Mouse (Mus musculus) cerebral cortex, adult 2 months (tissue): ENCODE measurements around the gene Txnl4b.

ENCODE experiments used
- WGBS: fragments of 180-500 bp; shearing (Covaris S2); methylation state at CpG from one replicate; pipeline ENCODE4 v1.1.7; 2018; 5-methylcytosine and 5-hydroxymethylcytosine counted together

Gene Txnl4b

DNA sequence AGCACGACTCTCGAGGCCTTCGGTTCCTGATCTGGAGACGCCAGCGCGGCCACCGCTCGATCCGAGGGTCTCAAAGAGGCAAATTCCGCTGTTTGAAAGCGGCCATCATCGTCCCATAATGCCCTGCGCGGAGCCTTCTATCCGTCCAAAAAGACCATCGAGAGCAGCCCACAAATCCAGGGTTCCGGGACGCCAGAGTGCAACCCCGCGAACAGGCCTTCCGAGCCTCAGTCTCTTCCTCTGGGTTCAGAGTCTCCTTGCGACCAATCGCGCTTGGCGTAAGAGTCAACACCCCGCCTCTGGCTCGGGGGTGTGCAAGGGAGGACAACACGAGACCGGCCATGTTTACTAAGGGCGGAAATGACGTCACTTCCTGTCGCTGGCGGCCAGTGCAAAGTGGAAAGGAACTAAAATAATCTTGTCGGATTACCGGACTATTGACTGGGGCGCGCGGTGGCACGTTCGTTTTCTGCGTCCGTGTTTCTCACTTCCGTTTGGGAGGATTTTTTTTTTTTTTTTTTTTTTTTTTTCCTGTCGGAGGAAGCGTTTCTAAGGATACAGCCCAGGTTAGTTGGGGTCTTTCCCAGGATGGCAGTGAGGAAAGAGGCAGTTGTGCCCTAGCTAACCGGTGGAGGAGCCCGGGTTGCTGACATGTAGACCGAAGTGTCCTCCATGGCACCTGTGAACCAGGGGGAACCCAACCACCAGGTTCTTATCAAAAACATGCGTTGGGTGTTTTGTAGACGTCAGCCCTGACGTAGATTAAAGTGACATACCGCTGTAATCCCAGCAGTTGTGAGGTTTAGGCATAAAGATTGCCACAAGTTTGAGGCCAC, at the start of gene Txnl4b, which contains the start of gene Dhx38:
Txnl4b (plus strand) TSS at position 395 of the 836 bp plus-strand sequence.
Dhx38 (minus strand) TSS at position 364 of the 836 bp plus-strand sequence.
- under 1% methylated on average over 52 of the region's 52 CpGs for WGBS

DNA sequence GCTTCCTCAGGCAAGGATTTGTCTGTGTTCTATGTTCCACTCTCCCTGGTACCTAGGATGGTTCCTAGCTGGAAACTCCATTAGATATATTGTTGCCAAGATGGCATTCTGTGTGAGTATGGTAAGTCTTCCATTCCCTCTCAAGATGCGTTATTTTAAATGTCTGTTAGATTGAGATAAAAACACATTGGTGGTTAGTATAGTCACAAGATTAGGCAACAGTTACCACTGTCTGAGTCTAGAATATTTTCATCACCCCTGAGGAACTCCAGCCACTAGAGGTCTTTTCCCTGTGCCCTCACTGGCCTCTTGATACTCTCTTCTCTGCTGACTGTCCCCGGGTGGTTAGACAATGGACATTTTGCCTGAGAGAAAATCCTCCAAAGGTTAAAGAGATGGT, 41.7 kb upstream of the Txnl4b start:
- WGBS: 82% methylated on average over 2 of the region's 2 CpGs

DNA sequence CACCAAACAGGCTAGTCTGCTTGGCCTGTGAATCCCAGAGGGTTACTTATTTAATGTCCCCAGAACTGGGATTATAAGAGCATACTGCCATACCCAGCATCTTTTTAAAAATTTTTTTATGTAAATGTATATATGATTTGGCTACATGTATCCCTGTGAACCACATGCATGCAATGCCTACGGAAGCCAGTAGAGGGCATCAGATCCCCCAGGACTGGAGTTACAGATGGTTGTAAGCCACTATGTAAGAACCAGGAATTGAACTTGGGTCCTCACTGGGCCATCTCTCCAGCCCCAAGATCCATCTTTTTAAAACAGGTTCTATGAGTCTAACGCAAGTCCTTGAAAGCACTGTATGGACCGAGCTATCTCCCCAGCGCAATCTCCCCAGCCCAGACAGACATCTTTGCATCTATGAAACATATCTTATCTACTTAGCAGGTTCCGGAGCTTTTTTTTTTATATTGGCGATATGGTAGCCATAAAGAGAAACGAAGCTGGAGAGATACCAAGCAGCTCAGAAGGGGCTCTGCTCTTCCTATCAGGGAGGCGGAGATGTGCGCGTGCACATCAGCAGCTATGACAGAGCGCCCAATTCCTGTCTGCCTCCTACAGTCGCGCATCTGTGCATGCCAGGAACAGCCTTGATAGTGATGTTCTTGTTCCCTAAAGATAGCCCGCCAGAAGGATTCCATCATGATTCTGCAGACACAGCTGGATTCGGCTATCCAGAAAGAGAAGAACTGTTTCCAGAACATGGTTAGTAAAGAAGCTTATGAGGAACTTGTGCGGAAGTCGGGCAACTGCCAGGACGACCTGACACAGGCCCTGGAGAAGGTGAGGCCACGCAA, 30.3 kb upstream of the Txnl4b start:
- 78% methylated on average over 19 of the region's 19 CpGs for WGBS

DNA sequence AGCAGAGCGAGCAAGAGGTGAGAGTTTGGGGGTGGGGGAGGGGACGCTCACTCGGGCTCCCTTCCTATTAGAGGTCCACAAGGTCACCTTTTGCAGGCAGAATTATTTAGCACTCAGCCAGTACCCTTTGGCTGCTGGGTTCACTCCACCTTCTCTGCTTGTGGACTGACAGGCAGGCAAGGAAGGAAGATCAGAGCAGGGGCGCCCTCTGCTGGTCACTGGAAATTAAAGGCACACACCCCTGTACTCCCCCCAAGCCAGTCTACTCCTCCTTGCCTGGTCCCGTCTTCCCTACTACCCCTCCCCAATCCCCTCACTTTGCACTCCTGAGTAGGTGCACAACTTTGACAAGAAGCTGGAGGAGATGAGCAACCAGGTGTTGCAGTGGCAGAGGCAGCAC, 29.0 kb upstream of the Txnl4b start:
- WGBS: 5% methylated on average over 5 of the region's 5 CpGs

DNA sequence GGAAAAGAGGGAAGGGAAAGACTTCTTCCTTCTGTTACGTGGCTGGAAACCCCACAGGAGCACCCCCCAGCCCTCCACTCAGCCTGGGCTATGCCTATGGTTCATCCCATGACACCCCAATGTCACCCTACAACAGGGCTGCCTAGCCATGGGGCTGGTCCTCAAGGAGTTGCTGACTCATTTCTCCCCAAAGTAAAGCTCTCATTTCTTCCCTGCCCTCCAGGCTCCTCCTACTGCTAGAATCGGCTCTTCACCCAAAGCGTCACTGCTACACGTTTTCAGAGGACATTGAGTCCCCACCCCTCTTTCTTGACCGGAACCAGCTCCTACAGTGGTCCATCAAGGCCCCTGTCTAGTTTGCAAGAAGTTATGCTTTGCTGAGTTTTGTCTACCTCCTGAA, 23.5 kb upstream of the Txnl4b start:
- 61% methylated on average over 5 of the region's 5 CpGs for WGBS

DNA sequence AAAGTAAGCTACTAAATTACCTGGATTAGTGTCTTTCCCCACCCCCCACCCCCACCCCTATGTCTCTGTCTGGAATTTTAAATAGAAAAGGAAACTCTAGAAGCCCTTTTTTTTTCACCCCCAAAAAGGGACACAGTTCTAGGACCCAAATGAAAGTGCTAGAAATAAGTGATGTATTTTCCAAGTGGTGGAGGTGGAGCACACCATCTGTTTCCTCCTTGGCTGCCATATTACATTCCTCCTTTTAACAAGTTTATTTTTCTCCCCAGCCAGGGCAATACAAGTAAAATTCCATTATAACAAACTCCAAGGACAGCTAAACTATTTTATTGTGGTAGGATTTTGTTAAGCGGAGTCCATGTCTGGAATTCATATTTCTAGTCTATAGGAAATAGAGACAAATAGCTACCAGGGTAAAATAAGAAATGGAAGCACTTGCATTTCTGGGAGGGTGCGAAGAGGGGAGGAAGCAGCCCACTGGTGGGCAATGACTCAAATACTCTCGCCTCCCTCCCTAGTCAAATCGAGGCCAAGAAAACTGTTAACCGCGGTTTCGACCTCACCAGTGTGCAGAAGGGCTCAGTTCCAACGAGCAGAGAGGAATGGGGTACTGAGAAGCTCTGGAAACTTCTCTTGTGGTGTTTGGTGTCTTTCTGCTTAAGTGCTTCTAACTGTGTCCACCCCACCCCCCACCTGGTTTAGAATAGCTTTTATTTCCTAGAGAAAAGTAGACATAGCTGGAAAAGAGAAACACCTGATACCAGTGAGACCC, 22.8 kb upstream of the Txnl4b start:
- 46% methylated on average over 8 of the region's 8 CpGs for WGBS

DNA sequence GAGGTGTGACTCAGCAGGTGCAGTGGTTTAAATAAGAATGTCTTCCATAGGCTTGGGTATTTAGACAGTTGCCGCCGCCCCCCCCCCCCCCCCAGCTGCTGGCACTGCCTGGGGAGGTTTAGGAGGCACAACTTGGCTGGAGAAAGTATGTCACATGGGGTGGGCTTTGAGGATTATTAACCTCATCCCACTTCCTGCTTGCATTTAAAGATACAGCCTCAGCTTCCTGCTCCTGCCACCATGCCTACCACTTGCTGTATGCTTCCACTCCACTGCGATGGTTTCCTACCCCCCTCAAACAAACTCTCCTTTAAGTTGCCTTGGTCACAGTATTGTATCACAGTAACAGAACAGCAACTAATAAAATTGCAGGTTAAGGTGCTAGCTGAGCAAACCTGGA, 21.6 kb upstream of the Txnl4b start:
- WGBS: 52% methylated on average over 3 of the region's 3 CpGs

DNA sequence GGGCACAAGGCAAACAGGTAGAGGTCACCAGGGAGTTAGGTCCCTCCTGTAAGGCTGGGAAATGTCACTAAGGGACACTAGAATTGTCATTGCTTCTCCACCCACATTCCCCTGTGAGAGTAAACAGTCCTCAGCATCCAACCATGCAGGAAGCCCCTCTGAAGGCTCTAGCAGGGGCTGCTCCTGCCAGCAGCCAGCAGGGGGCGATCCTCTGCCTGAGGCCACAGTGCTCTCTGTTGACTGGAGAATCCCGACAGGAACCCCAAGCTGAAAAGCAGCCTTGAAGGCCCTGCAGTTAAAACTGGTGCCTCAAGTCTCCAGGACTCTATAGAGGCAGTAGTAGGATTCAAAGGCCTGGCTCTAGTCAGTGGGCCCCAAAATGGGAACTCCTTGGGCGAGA, 14.0 kb upstream of the Txnl4b start:
- WGBS: 41% methylated on average over 3 of the region's 3 CpGs

DNA sequence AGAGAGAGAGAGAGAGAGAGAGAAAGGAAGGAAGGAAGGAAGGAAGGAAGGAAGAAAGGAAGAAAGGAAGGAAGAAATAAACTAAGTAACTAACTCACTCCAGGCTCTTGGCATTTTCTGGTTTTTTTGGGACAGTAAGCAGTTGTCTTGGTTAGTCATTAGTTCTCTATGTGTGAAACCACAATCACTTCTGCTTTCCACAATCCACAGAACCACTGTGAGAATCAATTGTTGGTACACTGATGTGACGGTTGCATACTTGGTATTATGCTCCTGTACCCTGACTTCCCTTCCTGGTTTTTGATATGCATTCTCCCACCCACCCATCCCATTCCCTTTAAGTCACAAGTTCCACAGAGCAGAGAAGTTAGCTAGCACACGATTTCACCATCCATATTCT, 1.8 kb upstream of the Txnl4b start:
- WGBS: 66% methylated on average over 2 of the region's 2 CpGs

DNA sequence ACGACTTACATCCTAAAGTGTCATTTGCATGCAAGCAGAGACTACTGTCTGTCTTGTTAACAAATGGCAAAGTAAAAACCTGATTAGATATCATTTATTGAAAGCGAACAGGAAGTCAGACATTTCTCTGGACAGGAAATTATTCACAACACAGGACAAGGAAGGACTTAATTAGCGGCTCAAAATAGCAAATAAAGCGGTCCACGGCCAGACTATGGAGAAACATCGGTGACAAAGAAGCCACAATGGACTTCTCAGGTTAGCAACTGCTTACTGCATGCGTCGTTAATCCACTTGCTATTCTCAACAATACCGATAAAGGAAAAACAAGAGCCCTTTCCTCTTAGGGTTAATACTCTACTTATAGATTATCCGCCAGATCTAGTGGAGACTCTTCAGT, 926 bp upstream of the Txnl4b start:
- 3% methylated on average over 10 of the region's 10 CpGs for WGBS

DNA sequence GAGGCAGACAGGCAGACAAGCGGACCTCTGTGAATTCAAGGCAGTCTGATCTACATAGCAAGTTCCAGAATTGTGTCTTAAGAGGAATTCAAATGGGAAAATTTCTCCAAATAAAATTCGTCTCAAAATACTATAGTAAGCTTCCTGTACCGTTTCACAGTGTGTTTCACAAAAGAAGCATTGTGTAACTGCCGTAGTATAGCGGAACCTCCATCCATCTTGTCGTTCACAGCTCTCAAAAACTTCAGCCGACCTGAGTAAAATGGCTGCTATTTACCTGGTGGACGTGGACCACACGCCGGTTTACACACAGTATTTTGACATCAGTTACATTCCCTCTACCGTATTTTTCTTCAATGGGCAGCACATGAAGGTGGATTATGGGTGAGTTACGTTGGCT, 5.4 kb downstream of the Txnl4b start:
- 91% methylated on average over 12 of the region's 12 CpGs for WGBS

DNA sequence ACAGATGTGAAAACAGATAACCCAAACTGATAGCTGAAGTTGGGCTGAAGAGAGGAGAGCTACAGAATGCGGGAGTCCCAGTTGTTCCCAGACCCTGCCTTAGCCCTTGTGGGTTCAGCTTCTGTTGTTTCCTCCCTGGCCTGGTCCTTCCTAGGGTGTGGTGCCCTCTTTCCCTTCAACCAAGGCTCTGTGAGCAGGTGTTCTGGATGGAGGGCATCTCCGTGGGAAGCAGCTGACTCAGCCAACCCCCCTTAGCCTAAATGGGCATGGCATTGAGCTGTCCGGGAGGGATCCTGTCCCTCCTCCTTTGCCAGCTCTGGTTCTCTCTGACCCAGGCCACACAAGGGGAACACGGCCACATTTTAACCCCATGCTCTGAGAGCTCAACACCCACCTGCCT, 10.6 kb downstream of the Txnl4b start:
- WGBS: 81% methylated on average over 4 of the region's 4 CpGs

DNA sequence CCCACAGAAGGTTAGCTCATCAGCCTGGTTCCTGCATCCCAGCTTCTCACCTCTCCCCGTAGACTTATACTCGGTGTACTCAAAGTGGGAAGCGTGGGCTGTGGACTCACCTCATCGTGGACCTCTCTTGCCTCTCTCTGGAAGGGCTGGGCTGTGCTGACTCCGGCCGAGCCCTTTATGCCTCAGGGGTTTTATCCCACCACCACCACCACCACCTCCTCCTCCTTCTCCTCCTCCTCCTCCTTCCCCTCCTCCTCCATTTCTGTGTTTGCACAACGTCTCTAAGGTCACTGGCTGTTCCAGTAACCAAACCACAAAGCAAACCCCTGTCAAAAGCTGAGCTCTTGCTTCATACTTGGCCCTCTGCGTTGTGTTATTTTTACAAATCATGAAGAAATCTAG, 13.2 kb downstream of the Txnl4b start, which contains the start of gene Hp:
Hp (minus strand) TSS at position 273 of the 402 bp plus-strand sequence.
- WGBS: 66% methylated on average over 8 of the region's 8 CpGs

DNA sequence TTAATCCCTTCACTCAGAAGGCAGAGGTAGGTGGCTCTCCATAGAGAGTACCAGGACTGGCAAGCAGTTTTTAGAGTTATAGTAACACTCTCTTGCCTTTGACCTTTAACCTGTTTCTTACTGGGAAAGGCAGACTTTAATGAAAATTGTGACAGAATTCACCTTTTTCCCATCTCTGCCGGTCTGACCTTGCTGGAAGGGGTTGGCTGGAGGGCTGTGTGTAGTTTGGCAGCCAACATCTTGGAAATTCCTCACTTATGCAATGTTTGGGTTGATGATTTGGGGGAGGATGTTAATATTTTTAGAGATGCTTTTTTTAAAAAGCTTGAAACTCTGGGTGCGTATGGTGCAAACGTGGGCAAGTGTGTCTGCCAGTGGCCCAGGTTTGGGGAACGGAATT, 18.6 kb downstream of the Txnl4b start:
- 66% methylated on average over 4 of the region's 4 CpGs for WGBS

DNA sequence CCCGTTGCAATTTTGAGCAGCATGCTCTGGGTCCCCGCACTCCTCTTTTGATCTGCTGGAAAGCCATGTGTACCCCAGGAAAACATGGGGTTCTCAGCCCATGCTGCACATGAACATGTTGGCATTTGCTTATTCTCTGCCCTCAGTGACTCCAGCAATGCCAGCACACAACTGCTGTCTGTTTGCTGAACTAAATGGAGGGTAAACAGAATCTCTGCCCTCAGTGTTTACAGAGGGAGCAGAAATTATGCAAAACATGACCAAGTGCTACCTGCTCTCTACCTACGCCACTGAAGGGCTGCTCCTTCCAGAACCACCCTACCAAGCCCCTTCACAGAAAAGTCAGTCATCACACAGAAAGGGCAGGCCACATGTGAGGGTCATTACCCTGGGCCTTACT, 19.1 kb downstream of the Txnl4b start:
- 88% methylated on average over 3 of the region's 3 CpGs for WGBS

DNA sequence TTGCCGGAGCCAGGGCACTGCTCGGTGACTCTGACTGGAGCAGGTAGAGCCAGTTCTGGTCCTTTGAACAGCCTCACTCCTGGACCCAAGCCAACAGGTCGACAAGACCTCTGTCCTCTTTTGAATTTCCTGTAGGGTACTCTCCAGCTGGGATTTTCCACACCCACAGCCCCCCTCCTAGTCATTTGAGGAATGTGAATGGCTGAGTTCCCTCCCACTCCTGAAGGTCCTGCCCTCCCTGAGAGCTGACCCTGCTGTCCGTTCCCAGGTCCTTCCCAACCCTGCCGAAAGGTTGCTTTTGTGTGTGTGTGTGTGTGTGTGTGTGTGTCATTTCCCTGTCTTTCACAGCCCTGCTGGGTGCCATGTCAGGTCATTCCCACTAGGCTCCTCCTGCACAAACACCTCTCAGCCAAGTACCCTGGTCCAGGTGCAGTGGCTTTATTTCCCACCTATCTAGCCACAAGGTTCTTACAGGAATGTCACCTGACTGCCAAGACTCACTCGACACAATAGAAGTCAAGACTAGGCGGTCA, 21.3 kb downstream of the Txnl4b start:
- WGBS: 68% methylated on average over 7 of the region's 7 CpGs

DNA sequence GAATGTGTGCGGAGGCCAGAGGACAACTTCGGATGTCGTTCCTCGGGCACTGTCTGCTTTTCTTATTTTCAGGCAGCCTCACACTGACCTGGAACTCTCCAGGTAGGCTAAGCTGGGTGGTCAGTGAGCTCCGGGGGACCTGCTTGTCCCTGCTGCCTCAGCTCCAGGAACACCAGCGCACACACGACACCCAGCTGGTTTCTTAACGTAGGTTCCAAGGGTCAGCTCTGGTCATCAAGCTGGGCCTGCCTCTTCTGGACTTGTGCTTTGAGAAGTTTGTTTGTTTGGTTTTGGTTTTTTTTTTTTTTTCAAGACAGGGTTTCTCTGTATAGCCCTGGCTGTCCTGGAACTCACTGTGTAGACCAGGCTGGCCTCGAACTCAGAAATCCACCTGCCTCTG, 25.2 kb downstream of the Txnl4b start:
- 90% methylated on average over 9 of the region's 9 CpGs for WGBS

DNA sequence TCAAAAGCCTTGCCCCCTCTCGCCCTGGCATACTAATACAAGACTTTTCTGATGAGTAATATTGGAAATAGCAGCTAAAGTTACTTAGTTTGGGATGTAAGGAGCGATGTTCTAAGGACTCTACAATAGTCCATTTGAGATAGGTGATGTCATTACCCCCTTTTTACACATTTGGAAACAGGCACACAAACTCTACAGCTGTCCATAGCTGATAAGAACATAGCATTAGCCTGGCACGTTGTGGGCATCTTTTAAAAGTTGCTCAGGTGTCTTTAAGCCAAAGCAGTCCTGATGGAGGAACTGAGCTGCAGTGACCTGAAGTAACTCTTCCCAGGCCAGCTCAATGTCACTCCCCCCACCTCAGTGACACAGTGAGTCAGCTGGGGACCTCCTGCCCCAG, 25.7 kb downstream of the Txnl4b start:
- 90% methylated on average over 3 of the region's 3 CpGs for WGBS

DNA sequence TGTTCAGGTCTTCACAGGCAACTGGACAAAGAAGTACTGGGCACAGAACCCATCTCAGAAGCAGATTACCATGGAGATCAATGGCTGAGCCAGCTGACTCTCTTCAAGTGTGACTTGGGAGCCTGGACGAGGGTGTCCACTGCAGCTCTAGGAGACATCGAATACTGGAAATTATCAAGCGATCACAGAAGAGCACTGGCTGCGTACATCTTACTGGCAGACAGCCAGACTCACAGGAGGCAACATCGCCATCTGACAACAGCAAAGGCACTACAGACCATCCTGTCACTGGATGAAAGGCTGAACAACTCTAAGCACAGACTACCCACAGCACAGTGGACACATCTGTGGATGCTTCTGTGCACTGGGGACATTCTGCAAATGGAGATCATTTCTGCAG, 26.5 kb downstream of the Txnl4b start:
- WGBS: 81% methylated on average over 5 of the region's 5 CpGs

DNA sequence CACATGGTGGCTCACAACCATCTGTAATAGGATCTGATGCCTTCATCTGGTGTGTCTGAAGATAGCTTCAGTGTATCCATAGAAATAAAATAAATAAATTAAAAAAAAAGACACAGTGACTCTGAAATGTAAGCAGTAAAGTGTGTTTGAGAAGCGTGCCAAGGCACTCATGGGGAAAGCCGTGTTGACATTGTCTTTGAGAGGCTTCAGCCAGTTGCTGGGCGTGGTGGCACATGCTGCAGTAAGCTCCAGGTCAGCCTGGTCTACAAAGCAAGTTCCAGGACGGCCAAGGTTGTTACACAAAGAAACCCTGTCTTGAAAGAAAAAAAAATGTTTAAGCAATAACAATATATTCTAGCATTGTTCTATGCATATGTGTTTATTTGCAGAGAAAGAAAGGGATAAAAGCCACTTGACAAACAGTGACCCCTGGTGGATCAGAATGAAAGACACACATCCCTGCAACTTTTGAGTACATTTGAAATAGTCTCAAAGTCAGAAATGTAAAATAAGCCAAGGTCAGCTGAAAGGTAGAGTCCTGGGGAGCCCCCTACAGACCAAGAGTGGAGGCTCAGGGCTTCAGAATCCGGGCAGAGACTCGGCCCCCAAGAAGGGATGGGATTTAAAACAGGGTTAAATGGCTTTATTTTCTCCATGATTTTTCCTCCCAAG, 27.6 kb downstream of the Txnl4b start:
- 70% methylated on average over 6 of the region's 6 CpGs for WGBS

DNA sequence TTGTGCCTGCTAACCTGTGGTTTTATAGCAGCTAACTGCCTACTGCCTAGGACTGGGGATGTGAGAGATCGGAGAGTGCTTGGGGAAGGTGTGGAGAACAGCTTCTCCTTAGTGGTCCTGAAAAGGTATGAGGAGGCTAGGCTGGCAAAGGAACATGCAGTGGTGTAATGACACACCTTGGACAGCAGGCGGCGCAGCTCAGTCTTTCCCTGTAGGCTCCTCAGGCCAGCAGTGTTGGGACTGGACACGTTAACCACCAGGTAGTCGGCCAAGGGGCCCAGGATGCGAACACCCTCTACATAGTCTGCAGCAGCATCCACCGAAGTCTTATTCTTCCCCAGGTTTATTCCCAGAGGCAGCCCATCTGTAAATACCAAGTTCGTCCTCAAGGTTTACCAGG, 30.2 kb downstream of the Txnl4b start:
- WGBS: 53% methylated on average over 8 of the region's 8 CpGs
